Mouse (Mus musculus): ENCODE measurements at regions not wholly inside any gene's neighbourhood (a gene's known extent, or its start where the extent isn't known, plus 50 kb on each side); places are given as distances from the start of the nearest gene placed in this dataset.

GRCm38 (mm10) chr12:28958661-28959060 lies 207.1 kb downstream of the Eipr1 start:
- H3K36me3 ChIP-seq (replicated peaks; ENCODE audit: control insufficient read depth, insufficient read depth, low read length), result no peaks in the 10 kb centered on the region
- DNase-seq (ENCODE audit: low spot score) (no peak), ATAC-seq (ENCODE audit: insufficient read depth, low read depth) (no peak)
- no peaks in the 10 kb centered on the region for H3K9me3 ChIP-seq (replicated peaks; ENCODE audit: control insufficient read depth, low read length)
- H3K27ac ChIP-seq (ENCODE audit: low read depth), result no peak overlapping the region
- TF ChIP-seq EP300 (IDR thresholded peaks at IDR 0.05; ENCODE audit: low read depth), result no peak
- TF ChIP-seq CTCF (IDR thresholded peaks at IDR 0.05; ENCODE audit: low read depth), result no peak
- no peak overlapping the region for H3K4me2 ChIP-seq (ENCODE audit: low read depth, low read length)
- H3K4me3 ChIP-seq (ENCODE audit: low read depth, low read length), result no peak overlapping the region
- H3K27me3 ChIP-seq (ENCODE audit: control insufficient read depth, insufficient read depth, low read length), result no peaks in the 10 kb centered on the region
- H3K4me1 ChIP-seq (ENCODE audit: control insufficient read depth, insufficient read depth), result no peaks in the 10 kb centered on the region
- no peak overlapping the region for H3K9ac ChIP-seq (replicated peaks; ENCODE audit: low read depth, low read length)
- WGBS, result 70% methylated on average over 1 of the region's 1 CpGs

- Histone ChIP-seq H3K9ac (replicated peaks; ENCODE audit: low read depth, low read length) (no peak overlapping the region), H3K27me3 (ENCODE audit: control insufficient read depth, insufficient read depth, low read length) (no peaks in the 10 kb centered on the region), H3K4me3 (ENCODE audit: low read depth, low read length) (no peak overlapping the region), H3K36me3 (replicated peaks; ENCODE audit: control insufficient read depth, insufficient read depth, low read length) (no peaks in the 10 kb centered on the region), H3K27ac (ENCODE audit: low read depth) (no peak overlapping the region), H3K4me1 (ENCODE audit: control insufficient read depth, insufficient read depth) (no peaks in the 10 kb centered on the region), H3K9me3 (replicated peaks; ENCODE audit: control insufficient read depth, low read length) (no peaks in the 10 kb centered on the region), H3K4me2 (ENCODE audit: low read depth, low read length) (no peak overlapping the region)
- ATAC-seq (ENCODE audit: insufficient read depth, low read depth) (no peak), DNase-seq (ENCODE audit: low spot score) (no peak)
- WGBS, result 59% methylated on average over 2 of the region's 2 CpGs
- TF ChIP-seq EP300 (IDR thresholded peaks at IDR 0.05; ENCODE audit: low read depth), result no peak
- no peak for TF ChIP-seq CTCF (IDR thresholded peaks at IDR 0.05; ENCODE audit: low read depth)
These were observed 218.2 kb downstream of the Eipr1 start for GRCm38 (mm10) chr12:28969671-28970379.

- Histone ChIP-seq H3K27me3 (ENCODE audit: control insufficient read depth, insufficient read depth, low read length) (no peaks in the 10 kb centered on the region), H3K36me3 (replicated peaks; ENCODE audit: control insufficient read depth, insufficient read depth, low read length) (no peaks in the 10 kb centered on the region), H3K9me3 (replicated peaks; ENCODE audit: control insufficient read depth, low read length) (no peaks in the 10 kb centered on the region), H3K27ac (ENCODE audit: low read depth) (no peak overlapping the region), H3K9ac (replicated peaks; ENCODE audit: low read depth, low read length) (no peak overlapping the region), H3K4me1 (ENCODE audit: control insufficient read depth, insufficient read depth) (no peaks in the 10 kb centered on the region), H3K4me3 (ENCODE audit: low read depth, low read length) (no peak overlapping the region), H3K4me2 (ENCODE audit: low read depth, low read length) (no peak overlapping the region)
- 72% methylated on average over 6 of the region's 6 CpGs for WGBS
- no peak for DNase-seq (ENCODE audit: low spot score)
- TF ChIP-seq EP300 (IDR thresholded peaks at IDR 0.05; ENCODE audit: low read depth), result no peak
- no peak for TF ChIP-seq CTCF (IDR thresholded peaks at IDR 0.05; ENCODE audit: low read depth)
- ATAC-seq (ENCODE audit: insufficient read depth, low read depth), result no peak
These were observed 223.0 kb downstream of the Eipr1 start for GRCm38 (mm10) chr12:28974571-28975041.

GRCm38 (mm10) chr12:28975249-28975648 lies 223.6 kb downstream of the Eipr1 start:
- H3K4me1 ChIP-seq (ENCODE audit: control insufficient read depth, insufficient read depth), result no peaks in the 10 kb centered on the region
- ATAC-seq (ENCODE audit: insufficient read depth, low read depth), result no peak
- H3K27ac ChIP-seq (ENCODE audit: low read depth), result no peak overlapping the region
- no peak overlapping the region for H3K4me2 ChIP-seq (ENCODE audit: low read depth, low read length)
- no peak overlapping the region for H3K9ac ChIP-seq (replicated peaks; ENCODE audit: low read depth, low read length)
- DNase-seq (ENCODE audit: low spot score), result no peak
- no peaks in the 10 kb centered on the region for H3K9me3 ChIP-seq (replicated peaks; ENCODE audit: control insufficient read depth, low read length)
- TF ChIP-seq EP300 (IDR thresholded peaks at IDR 0.05; ENCODE audit: low read depth) (no peak), CTCF (IDR thresholded peaks at IDR 0.05; ENCODE audit: low read depth) (no peak)
- H3K36me3 ChIP-seq (replicated peaks; ENCODE audit: control insufficient read depth, insufficient read depth, low read length), result no peaks in the 10 kb centered on the region
- no peaks in the 10 kb centered on the region for H3K27me3 ChIP-seq (ENCODE audit: control insufficient read depth, insufficient read depth, low read length)
- H3K4me3 ChIP-seq (ENCODE audit: low read depth, low read length), result no peak overlapping the region
- WGBS, result 87% methylated on average over 5 of the region's 5 CpGs

GRCm38 (mm10) chr12:28979679-28980078 lies 228.1 kb downstream of the Eipr1 start:
- TF ChIP-seq CTCF (IDR thresholded peaks at IDR 0.05; ENCODE audit: low read depth) (no peak), EP300 (IDR thresholded peaks at IDR 0.05; ENCODE audit: low read depth) (no peak)
- H3K9ac ChIP-seq (replicated peaks; ENCODE audit: low read depth, low read length), result no peak overlapping the region
- WGBS, result 64% methylated on average over 7 of the region's 7 CpGs
- no peaks in the 10 kb centered on the region for H3K27me3 ChIP-seq (ENCODE audit: control insufficient read depth, insufficient read depth, low read length)
- no peak for DNase-seq (ENCODE audit: low spot score)
- H3K27ac ChIP-seq (ENCODE audit: low read depth), result no peak overlapping the region
- H3K4me2 ChIP-seq (ENCODE audit: low read depth, low read length), result no peak overlapping the region
- H3K9me3 ChIP-seq (replicated peaks; ENCODE audit: control insufficient read depth, low read length), result no peaks in the 10 kb centered on the region
- ATAC-seq (ENCODE audit: insufficient read depth, low read depth), result no peak
- H3K36me3 ChIP-seq (replicated peaks; ENCODE audit: control insufficient read depth, insufficient read depth, low read length), result no peaks in the 10 kb centered on the region
- no peak overlapping the region for H3K4me3 ChIP-seq (ENCODE audit: low read depth, low read length)
- no peaks in the 10 kb centered on the region for H3K4me1 ChIP-seq (ENCODE audit: control insufficient read depth, insufficient read depth)

GRCm38 (mm10) chr12:28986214-28986613 lies 234.6 kb downstream of the Eipr1 start:
- no peaks in the 10 kb centered on the region for H3K36me3 ChIP-seq (replicated peaks; ENCODE audit: control insufficient read depth, insufficient read depth, low read length)
- 77% methylated on average over 7 of the region's 7 CpGs for WGBS
- ATAC-seq (ENCODE audit: insufficient read depth, low read depth) (no peak), DNase-seq (ENCODE audit: low spot score) (no peak)
- H3K4me2 ChIP-seq (ENCODE audit: low read depth, low read length), result no peak overlapping the region
- H3K27me3 ChIP-seq (ENCODE audit: control insufficient read depth, insufficient read depth, low read length), result no peaks in the 10 kb centered on the region
- no peak overlapping the region for H3K27ac ChIP-seq (ENCODE audit: low read depth)
- H3K4me3 ChIP-seq (ENCODE audit: low read depth, low read length), result no peak overlapping the region
- no peaks in the 10 kb centered on the region for H3K9me3 ChIP-seq (replicated peaks; ENCODE audit: control insufficient read depth, low read length)
- no peak overlapping the region for H3K9ac ChIP-seq (replicated peaks; ENCODE audit: low read depth, low read length)
- TF ChIP-seq EP300 (IDR thresholded peaks at IDR 0.05; ENCODE audit: low read depth), result no peak
- TF ChIP-seq CTCF (IDR thresholded peaks at IDR 0.05; ENCODE audit: low read depth), result no peak
- H3K4me1 ChIP-seq (ENCODE audit: control insufficient read depth, insufficient read depth), result no peaks in the 10 kb centered on the region

Measured in heart, postnatal 0 days (tissue).